Mouse (Mus musculus): ENCODE measurements at regions not wholly inside any gene's neighbourhood (a gene's known extent, or its start where the extent isn't known, plus 50 kb on each side); places are given as distances from the start of the nearest gene placed in this dataset.

GRCm38 (mm10) chrX:111052943-111053342 lies 57.3 kb upstream of the Cylc1 start:
- DNase-seq (ENCODE audit: low read depth, low spot score) = peak; percentile 0

Measured in mesoderm, embryonic 11.5 days (tissue).